Mouse (Mus musculus) heart, adult 2 months (tissue): Measurements from ENCODE around the gene Gal3st1. TPM values are rescaled to one million over a fixed set of nuclear protein-coding genes. Genes with fewer than 3 reads are reported as not detected.

ENCODE experiments used
- DNase-seq, 2 experiments: peaks; one replicate each; pipeline ENCODE4 v3.0.0; 2021
- H3K27ac ChIP-seq: fragments of 200-600 bp; 2 replicates; pipeline ENCODE4 v1.8.1; 2022
- H3K27me3 ChIP-seq: fragments of 200-500 bp; 2 replicates; pipeline ENCODE4 v1.6.1; 2012; ENCODE audit warnings: mild to moderate bottlenecking, low read length, inconsistent platforms, mixed read lengths; ENCODE audit not compliant: control insufficient read depth, insufficient read depth
- H3K36me3 ChIP-seq: fragments of 200-500 bp; 2 replicates; pipeline ENCODE4 v1.6.1; 2012; ENCODE audit warnings: low read length, inconsistent platforms; ENCODE audit not compliant: control insufficient read depth, insufficient read depth
- H3K4me1 ChIP-seq: fragments of 200-500 bp; 2 replicates; pipeline ENCODE4 v1.6.1; 2011; ENCODE audit warnings: low read length; ENCODE audit not compliant: control insufficient read depth, insufficient read depth
- H3K4me3 ChIP-seq: fragments of 200-600 bp; 2 replicates; pipeline ENCODE4 v1.8.1; 2022
- H3K79me2 ChIP-seq: fragments of 200-500 bp; replicated peaks from 2 replicates; pipeline ENCODE4 v1.6.1; 2012; ENCODE audit warnings: mild to moderate bottlenecking, inconsistent platforms, low read length, moderate library complexity, mixed read lengths; ENCODE audit not compliant: control insufficient read depth, insufficient read depth
- H3K9ac ChIP-seq: fragments of 200-500 bp; 2 replicates; pipeline ENCODE4 v1.6.1; 2012; ENCODE audit warnings: low read depth, mild to moderate bottlenecking, control low read depth, inconsistent platforms, low read length, mixed read lengths
- CTCF ChIP-seq: fragments of 200-600 bp; IDR thresholded peaks from 2 replicates; pipeline ENCODE4 v1.8.1; 2022; ENCODE audit warnings: antibody characterized with exemption, mild to moderate bottlenecking, moderate library complexity
- EP300 ChIP-seq: fragments of 200-500 bp; IDR thresholded peaks from 2 replicates; pipeline ENCODE4 v1.6.1; 2011; ENCODE audit warnings: low read depth, low read length, control low read depth; ENCODE audit not compliant: insufficient read depth
- POLR2A ChIP-seq: fragments of 200-500 bp; IDR thresholded peaks from 2 replicates; pipeline ENCODE4 v1.6.1; 2011; ENCODE audit warnings: mild to moderate bottlenecking, low read depth, low read length, control low read depth; ENCODE audit not compliant: insufficient read depth
- WGBS: fragments of 180-500 bp; shearing (Covaris S2); methylation state at CpG from one replicate; pipeline ENCODE4 v1.1.7; 2018; 5-methylcytosine and 5-hydroxymethylcytosine counted together
- intact Hi-C: fragments of 180-260 bp; cut with DNase I; formaldehyde crosslinking; loops from one replicate; pipeline ENCODE4 v1.15.1; 2025
- polyA plus RNA-seq: library from polyadenylated mRNA; depleted of rRNA; stranded (reverse); fragments of >200 nt; gene quantifications from 2 replicates; pipeline ENCODE4 v1.2.3, GENCODE M21; 2012
- total RNA-seq, 2 experiments: library from RNA; stranded (reverse); gene quantifications; 2 replicates each; pipeline ENCODE4 v1.2.3; 2021

Gene Gal3st1
- total and polyA plus RNA-seq, 3 experiments: 0.18 to 1.1 (median 0.21) TPM

DNA sequence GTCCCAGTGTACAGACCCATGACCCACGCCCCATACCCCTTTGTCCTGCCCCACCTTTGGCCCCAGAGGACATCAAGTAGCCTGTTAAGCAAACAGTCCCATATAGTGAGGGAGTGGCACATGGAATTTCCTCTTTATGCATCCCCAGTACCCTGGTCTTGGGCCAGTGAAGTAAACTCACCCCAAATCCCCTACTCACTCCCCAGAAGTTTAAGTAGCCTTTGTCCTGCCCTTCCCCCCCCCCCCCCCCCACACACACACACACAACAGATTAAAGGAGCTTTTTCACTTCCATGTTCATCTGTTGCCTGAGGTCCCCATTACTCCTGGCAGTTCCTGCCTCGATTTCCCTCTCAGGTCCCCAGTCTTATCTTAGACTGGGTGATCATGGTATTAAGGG lies 39.9 kb downstream of the Gal3st1 start:
- Histone ChIP-seq H3K27ac (no peak overlapping the region), H3K4me3 (no peak overlapping the region), H3K27me3 (0 out of 2 replicates have a peak, but pooled peaks cover 1% of the 10 kb centered on the region), H3K79me2 (no peaks in the 10 kb centered on the region), H3K36me3 (no peaks in the 10 kb centered on the region), H3K4me1 (no peaks in the 10 kb centered on the region), H3K9ac (no peak overlapping the region)
- 29% methylated on average over 2 of the region's 2 CpGs for WGBS
- TF ChIP-seq CTCF (no peak), EP300 (no peak), POLR2A (no peak)
- intact Hi-C loops: no loop called here
- no peak for DNase-seq

DNA sequence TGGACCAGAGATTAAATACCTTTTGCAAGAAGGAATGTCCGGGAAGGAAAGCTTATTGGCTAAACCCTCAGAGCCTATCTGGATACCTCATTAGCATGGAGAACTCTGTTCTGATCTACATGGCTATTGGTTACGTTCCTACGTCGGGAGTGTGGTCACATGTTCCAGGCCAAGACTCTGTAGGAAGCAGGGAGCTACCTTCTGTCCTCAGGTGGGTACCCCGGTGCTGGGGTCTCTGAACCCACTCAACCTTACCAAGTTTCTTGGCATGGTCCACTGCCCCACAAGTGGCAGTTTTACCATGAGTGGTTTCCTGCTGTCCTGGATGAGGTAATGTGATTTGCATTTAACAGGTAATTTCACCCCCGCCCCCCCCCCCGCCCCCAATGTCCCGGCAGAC lies 43.6 kb downstream of the Gal3st1 start:
- no peaks in the 10 kb centered on the region for H3K4me1 ChIP-seq
- no peak overlapping the region for H3K4me3 ChIP-seq
- no peak overlapping the region for H3K9ac ChIP-seq
- no peaks in the 10 kb centered on the region for H3K36me3 ChIP-seq
- TF ChIP-seq EP300 (no peak), CTCF (no peak), POLR2A (no peak)
- no peaks in the 10 kb centered on the region for H3K79me2 ChIP-seq
- no peak for DNase-seq
- intact Hi-C loops: no loop called here
- 73% methylated on average over 8 of the region's 8 CpGs for WGBS
- H3K27ac ChIP-seq: no peak overlapping the region
- H3K27me3 ChIP-seq: peaks cover 1% of the 10 kb centered on the region; the same call in 1 of the 2 replicates

GRCm38 (mm10) chr11:4027561-4028334 lies 44.3 kb downstream of the Gal3st1 start:
- H3K4me1 ChIP-seq: no peaks in the 10 kb centered on the region
- DNase-seq: no peak
- intact Hi-C loops: no loop called here
- no peaks in the 10 kb centered on the region for H3K36me3 ChIP-seq
- H3K27ac ChIP-seq: no peak overlapping the region
- H3K79me2 ChIP-seq: no peaks in the 10 kb centered on the region
- TF ChIP-seq EP300 (no peak), POLR2A (no peak), CTCF (no peak)
- no peak overlapping the region for H3K9ac ChIP-seq
- no peak overlapping the region for H3K4me3 ChIP-seq
- peaks cover 1% of the 10 kb centered on the region; the same call in 1 of the 2 replicates for H3K27me3 ChIP-seq
- WGBS: 63% methylated on average over 9 of the region's 9 CpGs

GRCm38 (mm10) chr11:4029343-4029742 lies 45.9 kb downstream of the Gal3st1 start:
- WGBS: 68% methylated on average over 4 of the region's 4 CpGs
- no peak for TF ChIP-seq CTCF
- TF ChIP-seq EP300: no peak
- TF ChIP-seq POLR2A: no peak
- H3K27me3 ChIP-seq: no peaks in the 10 kb centered on the region; the same call in 1 of the 2 replicates
- no peak overlapping the region for H3K9ac ChIP-seq
- H3K4me1 ChIP-seq: no peaks in the 10 kb centered on the region
- H3K4me3 ChIP-seq: no peak overlapping the region
- H3K27ac ChIP-seq: no peak overlapping the region
- H3K79me2 ChIP-seq: no peaks in the 10 kb centered on the region
- intact Hi-C loops: no loop called here
- H3K36me3 ChIP-seq: no peaks in the 10 kb centered on the region
- DNase-seq: no peak

DNA sequence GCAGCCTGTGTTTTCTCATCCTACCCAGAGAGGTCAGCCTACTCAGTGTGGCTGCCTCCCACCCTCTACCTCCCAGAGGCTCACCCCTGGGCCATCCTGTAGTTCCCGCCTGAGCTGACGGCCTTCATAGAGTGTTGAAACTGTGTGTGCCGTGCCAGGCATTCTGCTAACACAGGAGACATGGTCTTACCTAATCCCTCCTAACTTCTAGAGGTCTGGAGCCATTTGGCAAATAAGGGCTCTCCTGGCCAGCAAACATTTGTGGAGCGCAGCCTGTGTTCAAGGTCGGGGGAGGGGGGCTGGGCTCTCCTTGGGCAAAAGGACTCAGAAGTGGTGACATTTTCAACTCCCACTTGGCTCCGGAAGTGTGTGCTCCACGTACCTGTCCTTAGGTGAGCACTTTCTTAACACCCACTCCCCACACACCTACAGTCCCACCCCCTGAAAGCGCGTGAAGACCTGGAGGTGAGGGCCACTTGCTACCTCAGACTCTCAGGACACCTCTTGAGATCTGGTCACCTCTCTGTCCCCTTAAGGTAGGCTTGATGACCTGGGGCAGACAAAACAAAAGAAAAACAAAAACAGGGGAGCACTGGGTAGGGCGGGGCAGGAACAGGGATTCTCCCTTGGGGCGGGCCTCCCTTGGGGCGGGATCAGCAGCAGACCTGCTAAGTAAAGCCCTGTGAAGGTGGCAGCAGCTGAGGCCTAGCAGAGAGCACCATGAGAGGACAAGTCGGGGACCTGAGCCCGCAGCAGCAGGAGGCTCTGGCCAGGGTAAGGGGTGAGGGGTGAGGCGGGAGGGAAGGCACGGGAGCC lies 47.9 kb downstream of the Gal3st1 start, which contains the start of gene Sec14l4:
Gene Sec14l4 (plus strand): TSS at position 337 of the 816 bp plus-strand sequence.
- Histone ChIP-seq H3K79me2 (no peaks in the 10 kb centered on the region), H3K9ac (no peak within 1 kb of the TSS), H3K27me3 (no peaks in the 10 kb centered on the region; the same call in 1 of the 2 replicates), H3K4me1 (no peaks in the 10 kb centered on the region), H3K27ac (no peak within 1 kb of the TSS), H3K36me3 (no peaks in the 10 kb centered on the region), H3K4me3 (no peak within 1 kb of the TSS)
- intact Hi-C loops: no loop called here
- TF ChIP-seq EP300: no peak
- no peak for TF ChIP-seq POLR2A
- no peak for TF ChIP-seq CTCF
- WGBS: 48% methylated on average over 16 of the region's 16 CpGs
- no peak for DNase-seq

DNA sequence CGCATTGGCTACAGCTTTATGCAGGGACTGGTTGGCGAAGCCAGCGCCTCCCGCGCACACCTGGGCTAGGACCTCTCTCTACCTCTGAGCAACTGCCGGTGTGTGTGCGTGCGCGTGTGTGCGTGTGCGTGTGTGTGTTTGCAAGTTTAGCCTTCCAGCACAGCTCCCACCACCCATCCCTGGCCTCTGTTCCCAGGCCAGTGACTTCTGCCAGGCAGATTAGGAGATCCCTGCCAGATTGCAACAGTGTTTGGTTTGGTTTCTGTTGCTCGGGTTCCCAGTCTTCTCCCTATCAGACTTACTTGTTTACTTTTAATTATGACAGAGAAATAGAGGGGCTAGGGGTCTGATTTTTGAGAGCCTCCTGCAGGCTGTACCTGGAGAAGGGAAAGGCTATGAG lies 48.5 kb downstream of the Gal3st1 start:
- intact Hi-C loops: no loop called here

More for the DNA sequence above, 48.5 kb downstream of the Gal3st1 start:
- H3K4me3 ChIP-seq: no peak overlapping the region
- H3K27me3 ChIP-seq: no peaks in the 10 kb centered on the region; the same call in 1 of the 2 replicates
- H3K27ac ChIP-seq: no peak overlapping the region
- TF ChIP-seq POLR2A (no peak), EP300 (no peak), CTCF (no peak)
- H3K4me1 ChIP-seq: no peaks in the 10 kb centered on the region
- H3K9ac ChIP-seq: no peak overlapping the region
- no peak for DNase-seq
- WGBS: 52% methylated on average over 12 of the region's 12 CpGs
- no peaks in the 10 kb centered on the region for H3K79me2 ChIP-seq
- no peaks in the 10 kb centered on the region for H3K36me3 ChIP-seq
